Comparison of ENCODE assay signal across 9 mouse cellular contexts in genomic region chr19:46392018-46392417, GRCm38 (mm10). TPM values are rescaled to one million over a fixed set of nuclear protein-coding genes. Genes with fewer than 3 reads are reported as not detected.
DNase-seq lines count a peak whose midpoint lies in the region; ATAC-seq and TF ChIP-seq lines count a peak whose summit lies in the region.
"Had no signal": no experiment of that assay in that cellular context is flagged by ENCODE, and none has a peak within 500 bp of the region (broad histone marks: within the 10 kb centered on the region; RNA-seq: fewer than 3 reads in every experiment).

No protein-coding gene starts in this region.

- peak; percentile 39 to 44 for DNase-seq in cerebellum, adult 18-20 months
- no peak for DNase-seq in left cerebral cortex, adult 2 months (ENCODE audit: extremely low spot score in 1 of 2, low spot score in 2 of 2)
- no peak for DNase-seq in left cerebral cortex, postnatal 10 days (ENCODE audit: extremely low spot score in 1 of 2, low spot score in 2 of 2)
- DNase-seq in brain, adult 2 months (ENCODE audit: low read depth, low spot score): peak; percentile 61
- DNase-seq in lung, postnatal 0 days (ENCODE audit: low spot score): peak; percentile 60
- no peak for DNase-seq in right cerebral cortex, postnatal 25 days
- DNase-seq in left cerebral cortex, postnatal 4 days: no peak

- peak; percentile 60 for TF ChIP-seq CTCF in left cerebral cortex, adult 2 months (IDR thresholded peaks at IDR 0.05)
- TF ChIP-seq CTCF in lung, postnatal 0 days (IDR thresholded peaks at IDR 0.05): peak; percentile 72

- no peak overlapping the region for H3K4me2 ChIP-seq in lung, postnatal 0 days (replicated peaks; ENCODE audit: low read depth, low read length)
- H3K4me2 ChIP-seq: heart, embryonic 15.5 days had no signal

- no peaks in the 10 kb centered on the region for H3K27me3 ChIP-seq in lung, postnatal 0 days (replicated peaks; ENCODE audit: insufficient read depth, low read length)
- H3K27me3 ChIP-seq: heart, embryonic 15.5 days had no signal

- no peaks in the 10 kb centered on the region for H3K36me3 ChIP-seq in lung, postnatal 0 days (ENCODE audit: insufficient read depth, low read length)

- ATAC-seq in cerebellum, adult (ENCODE audit: insufficient number of reproducible peaks, low FRiP score, low TSS enrichment): no peak
- no peak for ATAC-seq in lung, postnatal 0 days

- no peak for TF ChIP-seq EP300 in lung, postnatal 0 days (IDR thresholded peaks at IDR 0.05)

- 19% methylated on average over 4 of the region's 4 CpGs for WGBS in lung, postnatal 0 days

- H3K4me1 ChIP-seq in lung, postnatal 0 days (ENCODE audit: insufficient read depth, low read depth, low read length): peaks cover 5% of the 10 kb centered on the region; the same call in 1 of the 2 replicates

- no peaks in the 10 kb centered on the region for H3K9me3 ChIP-seq in lung, postnatal 0 days (ENCODE audit: low read length)
- H3K9me3 ChIP-seq: heart, embryonic 15.5 days had no signal

- no peak overlapping the region for H3K4me3 ChIP-seq in left cerebral cortex, adult 2 months
- H3K4me3 ChIP-seq in lung, postnatal 0 days (ENCODE audit: low read depth, low read length): no peak overlapping the region
- H3K4me3 ChIP-seq: heart, embryonic 15.5 days had no signal

- H3K27ac ChIP-seq in left cerebral cortex, adult 2 months: no peak overlapping the region
- H3K27ac ChIP-seq in lung, postnatal 0 days (ENCODE audit: low read length): no peak overlapping the region
- H3K27ac ChIP-seq: heart, embryonic 15.5 days had no signal

- intact Hi-C loops in left cerebral cortex, adult 2 months (cut with DNase I): no loop called here
- intact Hi-C loops in left cerebral cortex, postnatal 10 days (cut with DNase I): loop anchor here (5.0 kb wide), 1 partner anchor 45 kb away; no protein-coding TSS in a partner anchor
- intact Hi-C loops in left cerebral cortex, postnatal 4 days (cut with DNase I): no loop called here

- no peak overlapping the region for H3K9ac ChIP-seq in lung, postnatal 0 days (replicated peaks; ENCODE audit: low read depth)
- H3K9ac ChIP-seq: heart, embryonic 15.5 days had no signal

RNA-seq across cellular contexts. Expression of gene Actr1a, which starts 3.5 kb away (rescaled TPM):
- total RNA-seq in left cerebral cortex, adult 2 months (2021): 100 to 1,000 TPM; 179 to 197 TPM
- 100 to 1,000 TPM; 257 to 271 TPM for total RNA-seq in left cerebral cortex, postnatal 10 days (2021)
- polyA plus RNA-seq in lung, postnatal 0 days (2015; fragmentation: Nextera tagmentation; extraction: Ambion mirVana): 98.2 and 104 TPM in 2 replicates
- total RNA-seq in left cerebral cortex, postnatal 4 days (2021): 100 to 1,000 TPM; 304 to 313 TPM

RNA-seq across cellular contexts. Expression of gene Sufu, which starts 4.7 kb away (rescaled TPM):
- total RNA-seq in left cerebral cortex, adult 2 months (2021): 10 to 100 TPM; 19.4 to 20.1 TPM
- 10 to 100 TPM; 16.7 to 18.8 TPM for total RNA-seq in left cerebral cortex, postnatal 10 days (2021)
- 13.1 and 14.2 TPM in 2 replicates for polyA plus RNA-seq in lung, postnatal 0 days (2015; fragmentation: Nextera tagmentation; extraction: Ambion mirVana)
- 10 to 100 TPM; 22.2 to 23.9 TPM for total RNA-seq in left cerebral cortex, postnatal 4 days (2021)

RNA-seq across cellular contexts. Expression of gene 2310034G01Rik, which starts 41.9 kb away (rescaled TPM):
- total RNA-seq in left cerebral cortex, adult 2 months (2021): under 1 TPM; 0.66 to 0.91 TPM
- total RNA-seq in left cerebral cortex, postnatal 10 days (2021): under 1 TPM; 0.77 to 0.99 TPM
- 5.0 and 7.1 TPM in 2 replicates for polyA plus RNA-seq in lung, postnatal 0 days (2015; fragmentation: Nextera tagmentation; extraction: Ambion mirVana)
- under 1 TPM; 0.42 to 0.82 TPM for total RNA-seq in left cerebral cortex, postnatal 4 days (2021)

RNA-seq across cellular contexts. Expression of gene Mfsd13a, which starts 51.1 kb away (rescaled TPM):
- total RNA-seq in left cerebral cortex, adult 2 months (2021): 10 to 100 TPM; 25.5 to 25.9 TPM
- 10 to 100 TPM; 22.0 to 23.5 TPM for total RNA-seq in left cerebral cortex, postnatal 10 days (2021)
- 6.4 and 6.6 TPM in 2 replicates for polyA plus RNA-seq in lung, postnatal 0 days (2015; fragmentation: Nextera tagmentation; extraction: Ambion mirVana)
- 10 to 100 TPM; 16.8 to 18.3 TPM for total RNA-seq in left cerebral cortex, postnatal 4 days (2021)

RNA-seq across cellular contexts. Expression of gene Cuedc2, which starts 53.5 kb away (rescaled TPM):
- total RNA-seq in left cerebral cortex, adult 2 months (2021): 100 to 1,000 TPM; 188 to 196 TPM
- total RNA-seq in left cerebral cortex, postnatal 10 days (2021): 100 to 1,000 TPM; 183 to 200 TPM
- polyA plus RNA-seq in lung, postnatal 0 days (2015; fragmentation: Nextera tagmentation; extraction: Ambion mirVana): 94.9 and 99.9 TPM in 2 replicates
- 100 to 1,000 TPM; 221 to 222 TPM for total RNA-seq in left cerebral cortex, postnatal 4 days (2021)

Comparison
In these comparisons a context has a peak if more than half of its experiments do, and no peak if none do; other contexts are left out.
1. DNase-seq: peak in cerebellum, adult 18-20 months (2 of 2), brain, adult 2 months (single experiment) and lung, postnatal 0 days (single experiment); none in left cerebral cortex, adult 2 months (0 of 2), left cerebral cortex, postnatal 10 days (0 of 2), right cerebral cortex, postnatal 25 days (single experiment) and left cerebral cortex, postnatal 4 days (single experiment).